Mouse (Mus musculus) G1E (cell line): ENCODE measurements around the gene Adgrf5. TPM values are rescaled to one million over a fixed set of nuclear protein-coding genes. Genes with fewer than 3 reads are reported as not detected.

Source experiments
- ATAC-seq: 2 replicates; pipeline ENCODE4 v1.8.0; 2016; ENCODE audit warnings: mild to moderate bottlenecking; ENCODE audit not compliant: insufficient number of reproducible peaks, poor library complexity, low FRiP score, severe bottlenecking; ENCODE audit errors: extremely low read depth
- DNase-seq: peaks from one replicate; pipeline ENCODE4 v3.0.0; 2012; ENCODE audit warnings: low spot score
- H3K27me3 ChIP-seq: 2 replicates; pipeline ENCODE4 v1.6.1; 2012; ENCODE audit warnings: mild to moderate bottlenecking, low read length, inconsistent platforms; ENCODE audit not compliant: insufficient read depth
- H3K36me3 ChIP-seq: replicated peaks from 2 replicates; pipeline ENCODE3; 2012; ENCODE audit warnings: mild to moderate bottlenecking, inconsistent platforms
- H3K4me1 ChIP-seq: 2 replicates; pipeline ENCODE4 v1.6.1; 2012; ENCODE audit warnings: low read depth, low read length, inconsistent platforms, mixed read lengths; ENCODE audit not compliant: insufficient read depth
- H3K4me3 ChIP-seq: 2 replicates; pipeline ENCODE4 v1.5.1; 2012; ENCODE audit warnings: low read depth, mild to moderate bottlenecking, inconsistent platforms, low read length, moderate library complexity, mixed read lengths
- H3K9me3 ChIP-seq: replicated peaks from 2 replicates; pipeline ENCODE4 v1.6.1; 2012; ENCODE audit warnings: inconsistent platforms
- CTCF ChIP-seq: IDR thresholded peaks from 2 replicates; pipeline ENCODE4 v1.5.1; 2012; ENCODE audit warnings: low read depth, low read length, inconsistent platforms, mixed read lengths
- GATA1 ChIP-seq: IDR thresholded peaks from 2 replicates; pipeline ENCODE4 v1.6.1; 2012; ENCODE audit warnings: borderline replicate concordance, low read length, inconsistent platforms, mixed read lengths
- GATA2 ChIP-seq: IDR thresholded peaks from 2 replicates; pipeline ENCODE4 v1.6.1; 2012; ENCODE audit warnings: low read depth, low read length, inconsistent platforms, borderline replicate concordance
- POLR2AphosphoS5 ChIP-seq: IDR thresholded peaks from 2 replicates; pipeline ENCODE4 v1.6.1; 2012; ENCODE audit warnings: low read depth, low read length, inconsistent platforms; ENCODE audit not compliant: insufficient replicate concordance
- TAL1 ChIP-seq: conservative IDR thresholded peaks from 2 replicates; pipeline ENCODE4 v1.6.1; 2012; ENCODE audit warnings: low read depth, low read length, inconsistent platforms, mixed read lengths
- polyA plus RNA-seq: library from polyadenylated mRNA; stranded (reverse); fragments of >175 nt; gene quantifications from 2 replicates; pipeline ENCODE4 v1.2.3, GENCODE M21; 2012
- total RNA-seq, 2 experiments: library from RNA; stranded (forward) in 1 of 2; stranded (reverse) in 1 of 2; fragments of 200-1000 nt in 1 of 2; fragments of >200 nt in 1 of 2; fragmentation: Nextera tagmentation in 1 of 2; gene quantifications; 2 replicates each; pipeline ENCODE4 v1.2.3; 2014 to 2017

The Adgrf5 gene
- total and polyA plus RNA-seq, 3 experiments: 0.05 TPM; not detected in 2

GRCm38 (mm10) chr17:43374020-43374419, 13.8 kb downstream of the Adgrf5 start:
- peaks cover 51% of the 10 kb centered on the region for H3K9me3 ChIP-seq
- ATAC-seq (no peak), DNase-seq (no peak)
- no peaks in the 10 kb centered on the region for H3K27me3 ChIP-seq
- no peak overlapping the region for H3K4me3 ChIP-seq
- no peaks in the 10 kb centered on the region for H3K36me3 ChIP-seq
- no peak for TF ChIP-seq GATA1
- TF ChIP-seq TAL1: no peak
- no peak for TF ChIP-seq CTCF
- no peak for TF ChIP-seq POLR2AphosphoS5
- no peak for TF ChIP-seq GATA2
- no peaks in the 10 kb centered on the region for H3K4me1 ChIP-seq

- Histone ChIP-seq H3K4me3 (no peak overlapping the region), H3K9me3 (peaks cover 39% of the 10 kb centered on the region), H3K4me1 (no peaks in the 10 kb centered on the region), H3K27me3 (no peaks in the 10 kb centered on the region), H3K36me3 (no peaks in the 10 kb centered on the region)
- DNase-seq (no peak), ATAC-seq (no peak)
- no peak for TF ChIP-seq CTCF
- no peak for TF ChIP-seq TAL1
- no peak for TF ChIP-seq GATA2
- TF ChIP-seq POLR2AphosphoS5: no peak
- no peak for TF ChIP-seq GATA1
Observed at GRCm38 (mm10) chr17:43376527-43376926, 16.3 kb downstream of the Adgrf5 start.

- H3K27me3 ChIP-seq: no peaks in the 10 kb centered on the region
- TF ChIP-seq POLR2AphosphoS5 (no peak), CTCF (no peak), GATA2 (no peak), GATA1 (no peak), TAL1 (no peak)
- DNase-seq: no peak
- no peaks in the 10 kb centered on the region for H3K36me3 ChIP-seq
- H3K9me3 ChIP-seq: peaks cover 46% of the 10 kb centered on the region
- no peaks in the 10 kb centered on the region for H3K4me1 ChIP-seq
- no peak overlapping the region for H3K4me3 ChIP-seq
- ATAC-seq: no peak
Observed at GRCm38 (mm10) chr17:43378703-43379102, 18.5 kb downstream of the Adgrf5 start.

GRCm38 (mm10) chr17:43386331-43386730, 26.1 kb downstream of the Adgrf5 start:
- H3K4me3 ChIP-seq: no peak overlapping the region
- no peaks in the 10 kb centered on the region for H3K4me1 ChIP-seq
- DNase-seq (no peak), ATAC-seq (no peak)
- H3K9me3 ChIP-seq: peaks cover 57% of the 10 kb centered on the region
- TF ChIP-seq GATA2 (no peak), POLR2AphosphoS5 (no peak), TAL1 (no peak), GATA1 (no peak), CTCF (no peak)
- H3K36me3 ChIP-seq: no peaks in the 10 kb centered on the region
- H3K27me3 ChIP-seq: no peaks in the 10 kb centered on the region

- no peak for DNase-seq
- Histone ChIP-seq H3K4me3 (no peak overlapping the region), H3K9me3 (peaks cover 58% of the 10 kb centered on the region), H3K4me1 (no peaks in the 10 kb centered on the region), H3K27me3 (no peaks in the 10 kb centered on the region), H3K36me3 (no peaks in the 10 kb centered on the region)
- no peak for TF ChIP-seq GATA2
- no peak for TF ChIP-seq POLR2AphosphoS5
- ATAC-seq: no peak
Observed at GRCm38 (mm10) chr17:43387171-43387570, 26.9 kb downstream of the Adgrf5 start.

GRCm38 (mm10) chr17:43389256-43389655, 29.0 kb downstream of the Adgrf5 start:
- TF ChIP-seq CTCF: no peak
- no peak for TF ChIP-seq GATA1
- TF ChIP-seq POLR2AphosphoS5: no peak
- no peak for TF ChIP-seq TAL1
- no peak for TF ChIP-seq GATA2
- Histone ChIP-seq H3K4me3 (no peak overlapping the region), H3K4me1 (no peaks in the 10 kb centered on the region), H3K36me3 (no peaks in the 10 kb centered on the region), H3K27me3 (no peaks in the 10 kb centered on the region), H3K9me3 (peaks cover 56% of the 10 kb centered on the region)
- no peak for ATAC-seq
- DNase-seq: no peak

GRCm38 (mm10) chr17:43392191-43392590, 31.9 kb downstream of the Adgrf5 start:
- TF ChIP-seq POLR2AphosphoS5: no peak
- no peak for TF ChIP-seq TAL1
- no peak for TF ChIP-seq GATA1
- no peak for TF ChIP-seq GATA2
- TF ChIP-seq CTCF: no peak
- Histone ChIP-seq H3K9me3 (peaks cover 50% of the 10 kb centered on the region), H3K4me3 (no peak overlapping the region), H3K4me1 (no peaks in the 10 kb centered on the region), H3K36me3 (no peaks in the 10 kb centered on the region), H3K27me3 (no peaks in the 10 kb centered on the region)
- DNase-seq (no peak), ATAC-seq (no peak)
